Mouse (Mus musculus) cerebellum, adult 11-12 months (tissue): ENCODE data around the gene Gapt.
A peak's percentile ranks its signal among the peaks of the same experiment; 100 is the strongest.
"Not testable (repeated sequence)": the region's sequence is repeated elsewhere in the genome, so short reads cannot be mapped to it uniquely, and the experiment has no call there.

ENCODE experiments used
- DNase-seq: peaks from one replicate; pipeline ENCODE4 v3.0.0; 2022

Gene Gapt

DNA sequence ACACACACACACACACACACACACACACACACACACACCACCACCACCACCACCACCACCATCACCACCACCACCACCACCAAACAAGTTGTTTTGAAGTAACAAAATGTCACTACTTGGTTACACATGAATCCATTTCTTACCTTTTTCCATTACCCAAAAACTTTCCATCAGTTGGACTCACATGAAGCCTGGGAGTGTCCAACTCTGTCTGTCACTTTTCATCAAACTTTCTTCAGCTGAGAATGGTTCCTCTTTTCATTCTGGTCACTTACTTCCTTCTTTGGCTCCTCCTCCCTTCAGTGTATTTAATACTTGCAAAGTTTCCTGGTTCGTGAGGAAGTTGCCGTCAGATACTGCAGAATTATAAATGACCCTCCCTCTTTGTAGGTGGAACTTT lies at the start of gene Gapt:
Gene Gapt (minus strand): TSS at position 259 of the 400 bp plus-strand sequence.
- DNase-seq: no peak

DNA sequence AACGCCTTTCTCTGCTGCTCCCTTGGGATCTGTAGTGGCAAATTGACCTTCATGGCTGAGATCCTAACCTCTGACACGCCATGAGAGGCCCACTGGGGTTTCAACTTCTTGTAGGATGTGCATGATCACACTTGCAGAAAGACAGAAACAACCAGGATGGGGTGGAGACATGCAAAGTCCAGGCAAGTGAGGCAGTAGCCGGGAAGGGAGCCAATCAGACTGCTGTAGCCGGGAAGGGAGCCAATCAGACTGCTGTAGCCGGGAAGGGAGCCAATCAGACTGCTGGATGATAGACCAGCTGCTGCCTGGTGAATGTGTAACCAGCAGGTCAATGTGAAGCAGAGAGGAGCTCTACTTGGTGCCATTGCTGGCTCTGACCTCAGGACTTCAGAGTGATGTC lies 49.2 kb upstream of the Gapt start:
- no peak for DNase-seq

DNA sequence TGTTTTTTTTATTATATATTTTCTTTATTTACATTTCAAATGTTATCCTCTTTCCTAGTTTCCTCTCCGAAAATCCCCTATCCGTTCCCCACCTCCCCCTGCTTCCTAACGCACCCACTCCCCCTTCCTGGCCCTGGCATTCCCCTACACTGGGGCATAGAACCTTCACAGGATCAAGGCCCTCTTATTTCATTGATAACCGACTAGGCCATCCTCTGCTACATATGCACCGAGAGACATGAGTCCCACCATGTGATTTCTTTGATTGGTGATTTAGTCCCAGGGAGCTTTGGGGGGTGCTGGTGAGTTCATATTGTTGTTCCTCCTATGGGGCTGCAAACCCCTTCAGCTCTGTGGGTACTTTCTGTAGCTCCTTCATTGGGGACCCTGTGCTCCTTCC lies 47.7 kb upstream of the Gapt start:
- not testable (repeated sequence) for DNase-seq

DNA sequence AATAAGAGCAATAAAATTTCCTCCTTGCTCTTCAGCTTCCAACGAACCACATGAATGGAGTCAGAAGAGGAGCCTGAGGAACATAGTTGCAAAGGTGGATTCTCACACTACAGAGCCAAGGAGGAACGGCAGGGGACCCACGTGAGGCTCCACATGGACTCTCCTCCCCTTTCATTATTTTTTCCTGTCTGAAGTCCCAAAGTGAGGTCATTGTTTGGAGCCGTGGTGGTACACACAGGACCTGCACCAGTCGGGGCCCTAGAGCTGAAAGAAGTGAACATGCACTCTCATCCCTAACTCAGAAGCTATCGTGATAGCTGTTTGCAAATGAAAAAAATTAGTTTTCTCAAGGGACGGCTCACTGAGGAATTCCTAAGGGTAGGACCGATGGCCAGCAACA lies 47.1 kb upstream of the Gapt start:
- DNase-seq: no peak

DNA sequence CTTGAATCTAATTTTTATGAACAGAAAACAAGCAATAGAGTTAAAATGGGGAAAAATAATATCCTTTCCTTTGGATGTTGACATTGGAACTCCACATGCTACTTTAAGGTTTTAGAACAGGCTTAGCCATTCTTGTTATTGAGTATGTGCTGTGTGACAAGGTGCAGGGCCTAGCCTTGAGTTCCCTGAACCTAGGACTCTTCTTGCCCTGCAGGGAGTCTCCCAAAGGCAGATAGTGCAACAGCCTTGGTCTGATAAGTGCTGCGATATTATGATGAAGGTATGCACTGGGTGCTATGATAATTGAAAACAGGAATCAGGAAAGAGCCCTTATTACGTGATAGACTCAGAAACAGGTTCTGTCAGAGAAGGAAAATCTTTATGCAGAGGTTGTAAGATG lies 44.9 kb upstream of the Gapt start:
- DNase-seq: no peak

DNA sequence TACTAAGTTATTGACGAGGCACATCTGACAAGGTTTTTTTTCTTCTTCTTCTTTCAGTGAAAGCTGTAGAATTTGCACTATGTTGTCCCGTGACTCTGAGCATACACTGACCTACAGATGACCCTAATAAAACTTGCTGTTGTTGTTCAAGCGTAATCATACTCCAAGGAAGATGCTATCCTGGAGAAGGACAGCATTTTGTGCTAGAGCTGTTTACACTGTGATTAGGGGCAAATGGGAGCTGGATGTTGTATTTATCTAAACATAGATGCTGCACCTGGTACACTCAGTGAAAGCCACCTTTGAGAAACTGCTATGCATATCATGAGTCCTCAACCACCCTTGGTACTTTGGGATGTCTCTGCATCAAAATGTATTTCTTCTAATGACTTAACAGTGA lies 44.4 kb upstream of the Gapt start:
- no peak for DNase-seq

DNA sequence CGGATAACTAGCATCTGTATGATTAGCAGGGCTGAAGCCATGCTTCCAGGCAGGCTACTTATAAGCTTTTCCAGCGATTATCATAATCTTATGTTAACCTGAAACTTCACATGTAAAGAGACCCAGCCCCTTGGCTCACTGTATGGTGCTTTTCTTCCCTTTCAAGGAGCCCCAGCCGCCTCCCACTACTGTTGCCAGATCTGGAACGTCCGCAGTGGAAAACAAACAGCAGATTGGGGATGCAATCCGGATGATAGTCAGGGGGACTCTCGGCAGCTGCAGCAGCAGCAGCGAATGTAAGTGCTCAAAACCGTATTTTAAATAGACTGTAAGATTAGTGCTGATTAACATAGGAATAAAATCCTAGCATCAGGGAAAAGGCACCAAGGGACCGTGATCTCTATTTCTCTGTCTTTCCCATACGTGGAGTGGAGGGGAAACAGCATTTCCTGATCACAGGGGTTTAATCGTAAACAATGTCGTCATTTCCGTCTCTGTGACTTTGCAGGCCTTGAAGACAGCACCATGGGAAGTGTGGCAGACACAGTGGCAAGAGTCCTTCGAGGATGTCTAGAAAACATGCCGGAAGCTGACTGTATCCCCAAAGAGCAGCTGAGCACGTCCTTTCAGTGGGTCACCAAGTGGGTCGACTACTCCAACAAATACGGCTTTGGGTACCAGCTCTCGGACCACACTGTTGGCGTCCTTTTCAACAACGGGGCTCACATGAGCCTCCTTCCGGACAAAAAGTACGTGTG lies 41.7 kb upstream of the Gapt start:
- no peak for DNase-seq

DNA sequence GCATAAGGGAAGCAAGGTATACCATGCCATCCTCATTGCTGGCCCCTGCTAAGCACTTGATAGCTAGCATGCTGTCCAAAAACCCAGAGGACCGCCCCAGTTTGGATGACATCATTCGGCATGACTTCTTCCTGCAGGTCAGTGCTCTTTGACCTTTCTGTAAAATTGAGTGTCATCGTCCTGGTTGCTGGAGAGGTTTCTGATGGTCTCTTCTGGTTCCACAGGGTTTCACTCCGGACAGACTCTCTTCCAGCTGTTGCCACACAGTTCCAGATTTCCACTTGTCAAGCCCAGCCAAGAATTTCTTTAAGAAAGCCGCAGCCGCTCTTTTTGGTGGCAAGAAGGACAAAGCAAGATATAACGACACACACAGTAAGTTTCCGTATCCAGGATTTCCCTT lies 40.8 kb upstream of the Gapt start:
- no peak for DNase-seq

DNA sequence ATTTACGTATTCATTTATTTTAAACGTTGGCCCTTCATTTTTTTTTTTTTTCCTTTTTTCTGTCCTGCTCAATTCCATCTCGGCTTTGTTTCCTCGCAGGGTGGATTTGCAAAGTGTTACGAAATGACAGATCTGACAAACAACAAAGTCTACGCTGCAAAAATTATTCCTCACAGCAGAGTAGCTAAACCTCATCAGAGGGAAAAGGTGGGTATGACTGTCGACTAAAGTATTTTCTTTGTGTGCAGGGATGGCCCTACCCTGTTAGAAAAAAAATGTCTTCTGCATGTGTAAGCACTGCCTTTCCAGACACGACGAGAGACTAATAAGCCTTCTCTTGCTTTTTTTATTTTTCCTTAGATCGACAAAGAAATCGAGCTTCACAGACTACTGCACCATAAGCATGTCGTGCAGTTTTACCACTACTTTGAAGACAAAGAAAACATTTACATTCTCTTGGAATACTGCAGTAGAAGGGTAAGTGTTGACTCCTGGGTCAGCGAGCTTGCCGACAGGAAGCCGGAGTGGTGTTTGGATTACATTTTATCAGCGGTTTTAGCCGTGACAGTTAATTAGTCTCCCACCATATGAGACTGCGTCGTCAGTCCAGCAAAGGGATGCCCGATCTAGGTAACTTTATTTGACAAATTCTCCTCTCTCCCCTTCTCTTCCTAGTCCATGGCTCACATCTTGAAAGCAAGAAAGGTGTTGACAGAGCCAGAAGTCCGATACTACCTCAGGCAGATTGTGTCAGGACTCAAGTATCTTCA lies 39.1 kb upstream of the Gapt start:
- no peak for DNase-seq

DNA sequence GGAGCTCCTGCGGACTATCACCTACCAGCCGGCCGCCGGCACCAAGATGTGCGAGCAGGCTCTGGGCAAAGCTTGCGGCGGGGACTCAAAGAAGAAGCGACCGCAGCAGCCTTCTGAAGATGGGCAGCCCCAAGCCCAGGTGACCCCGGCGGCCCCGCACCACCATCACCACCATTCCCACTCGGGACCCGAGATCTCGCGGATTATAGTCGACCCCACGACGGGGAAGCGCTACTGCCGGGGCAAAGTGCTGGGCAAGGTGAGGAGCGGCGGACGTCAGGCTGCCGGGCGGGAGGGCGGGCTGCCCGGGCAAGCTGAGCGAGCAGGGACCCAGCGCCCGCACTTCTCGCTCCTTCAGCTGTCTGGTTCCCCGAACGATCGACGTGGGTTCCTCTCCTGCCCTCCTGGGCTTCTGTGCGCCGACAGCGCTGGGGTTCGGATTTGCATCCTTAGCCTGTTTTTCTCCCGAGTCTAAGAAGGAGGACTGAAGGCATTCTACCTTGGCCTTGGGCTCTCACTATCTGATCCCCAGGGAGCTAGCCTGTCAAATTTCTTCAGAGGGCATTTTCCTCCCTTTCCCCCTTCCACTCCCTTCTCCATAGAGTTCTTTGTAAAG lies 38.3 kb upstream of the Gapt start:
- DNase-seq: no peak

DNA sequence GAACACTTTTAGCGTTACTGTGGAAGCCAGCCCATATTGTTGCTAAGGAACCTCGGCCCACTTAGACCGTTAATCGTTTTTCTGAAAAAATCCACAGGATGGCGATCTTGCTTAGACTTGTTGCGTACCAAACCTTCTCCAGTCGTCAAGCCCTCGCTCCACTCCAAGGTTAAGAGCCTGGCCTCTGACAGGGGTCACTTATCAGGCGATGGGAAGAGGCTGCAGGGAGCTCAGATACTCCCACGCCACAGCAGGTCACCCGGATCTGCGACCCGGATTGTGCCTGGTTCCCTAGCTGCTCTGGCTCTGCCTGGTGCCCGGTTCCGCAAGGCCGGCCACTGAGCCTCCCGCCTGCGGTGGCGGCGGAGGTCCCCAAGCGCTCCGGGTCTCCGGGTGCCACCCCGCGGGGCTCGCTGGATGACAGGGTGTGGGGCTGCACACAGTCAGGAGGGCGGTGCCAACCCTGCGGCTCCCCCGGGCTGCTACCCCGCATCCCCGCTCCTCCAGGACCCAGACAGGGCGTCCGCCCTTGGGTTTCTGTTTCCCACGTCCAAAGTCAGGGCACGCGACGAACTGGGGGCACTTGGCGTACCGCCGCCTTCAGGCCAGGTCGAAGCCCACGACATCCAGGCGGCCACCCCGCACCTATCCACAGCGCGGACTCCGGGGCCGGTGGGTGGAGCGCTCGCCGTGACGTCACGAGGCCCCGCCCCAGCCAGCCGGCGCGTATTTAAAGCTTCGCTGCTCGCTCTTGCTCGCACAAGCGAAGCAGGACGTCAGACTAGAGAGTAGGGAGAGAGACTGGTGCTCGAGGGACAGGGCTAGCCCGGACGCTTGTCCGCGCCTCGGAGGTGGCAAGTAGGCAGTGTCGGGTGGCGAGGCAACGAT lies 37.5 kb upstream of the Gapt start, which contains the start of gene Plk2:
Gene Plk2 (plus strand): TSS at position 756 of the 888 bp plus-strand sequence.
- DNase-seq: peak; percentile 90

DNA sequence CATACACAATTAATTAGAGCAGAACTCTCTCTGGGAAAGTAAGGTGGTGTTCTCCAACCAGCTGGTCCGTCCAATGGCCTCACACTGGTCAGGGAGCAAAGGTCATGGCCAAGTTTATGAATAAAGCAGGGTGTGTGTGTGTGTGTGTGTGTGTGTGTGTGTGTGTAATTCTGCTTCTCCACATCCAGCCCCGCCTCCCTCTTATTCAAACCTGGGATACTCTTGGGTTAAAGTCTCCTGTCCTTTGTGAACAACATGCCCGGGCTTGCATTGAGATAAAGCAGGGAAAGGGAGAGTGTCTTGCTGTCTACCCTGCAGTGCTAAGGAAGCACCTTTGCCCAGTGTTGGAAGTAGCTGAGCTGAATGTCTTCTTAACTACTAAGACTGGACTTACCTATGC lies 35.6 kb upstream of the Gapt start:
- no peak for DNase-seq

DNA sequence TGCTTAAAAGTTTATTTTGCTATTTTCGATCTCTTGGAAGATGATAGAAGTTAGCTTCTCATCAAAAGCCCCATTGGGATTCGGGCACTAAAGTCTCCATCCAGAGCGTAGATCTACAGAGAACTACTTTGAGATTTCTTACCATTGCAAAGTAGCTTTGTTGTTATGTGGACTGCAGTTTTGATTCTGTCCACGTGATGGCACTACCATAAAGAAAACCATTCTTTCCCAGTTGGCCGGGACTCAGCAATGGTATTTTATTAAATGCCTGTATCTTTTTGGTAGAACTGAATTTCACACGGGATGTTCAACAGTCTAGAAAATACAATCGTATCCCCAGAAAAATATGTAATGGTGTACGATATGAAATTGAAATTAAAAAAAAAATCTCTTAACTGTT lies 35.2 kb upstream of the Gapt start:
- DNase-seq: no peak

DNA sequence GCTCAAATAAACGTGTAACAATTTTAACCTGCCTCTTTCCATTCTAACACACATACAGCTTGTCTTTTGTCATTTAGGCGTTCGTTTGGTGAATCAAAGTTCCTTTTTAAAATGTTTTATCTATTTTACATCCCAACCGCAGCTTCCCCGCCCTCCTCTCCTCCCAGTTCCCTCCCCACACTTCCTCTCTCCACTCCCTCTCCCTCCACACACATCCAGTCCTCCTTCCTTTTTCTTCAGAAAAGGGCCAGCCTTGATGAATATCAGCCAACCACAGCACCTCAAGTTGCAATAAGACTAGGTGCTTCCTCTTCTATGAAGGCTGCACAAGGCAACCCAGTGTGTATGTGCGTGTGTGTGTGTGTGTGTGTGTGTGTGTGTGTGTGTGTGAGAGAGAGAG lies 27.5 kb upstream of the Gapt start:
- no peak for DNase-seq

DNA sequence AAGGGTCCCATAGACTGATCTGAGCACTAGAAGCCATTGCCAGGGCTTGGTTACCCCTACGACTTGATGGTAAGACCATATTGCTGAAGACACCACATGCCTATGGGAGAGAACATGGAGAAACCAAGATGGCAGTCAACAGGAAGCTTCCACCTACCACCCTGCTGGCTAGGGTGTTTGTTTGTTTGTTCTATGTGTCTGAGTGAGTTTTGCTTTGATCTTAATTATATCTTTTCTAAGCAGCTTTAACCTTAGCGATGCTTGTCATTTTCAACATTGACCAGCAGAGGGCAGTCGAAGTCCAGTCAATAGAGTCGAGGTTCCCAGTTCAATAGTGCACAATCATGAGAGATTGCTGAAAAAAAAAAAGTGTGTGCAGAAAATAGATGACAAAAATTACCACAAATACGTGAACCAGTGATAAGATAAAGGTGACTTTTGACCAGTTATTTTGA lies 25.5 kb upstream of the Gapt start:
- DNase-seq: no peak

DNA sequence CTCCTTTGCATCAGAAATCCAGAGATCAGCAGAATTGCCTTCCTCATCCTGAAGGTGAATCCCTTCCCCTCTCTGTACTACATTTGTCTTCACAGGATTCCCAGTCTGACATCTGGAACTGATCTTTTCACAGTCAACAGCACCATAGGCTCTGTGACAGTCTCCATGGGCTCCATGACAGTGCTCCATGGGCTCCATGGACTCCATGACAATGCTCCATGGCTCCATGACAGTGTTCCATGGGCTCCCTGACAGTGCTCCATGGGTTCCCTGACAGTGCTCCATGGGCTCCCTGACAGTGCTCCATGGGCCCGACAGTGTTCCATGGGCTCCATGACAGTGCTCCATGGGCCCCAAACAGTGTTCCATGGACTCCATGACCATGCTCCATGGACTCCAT lies 12.7 kb upstream of the Gapt start:
- no peak for DNase-seq

DNA sequence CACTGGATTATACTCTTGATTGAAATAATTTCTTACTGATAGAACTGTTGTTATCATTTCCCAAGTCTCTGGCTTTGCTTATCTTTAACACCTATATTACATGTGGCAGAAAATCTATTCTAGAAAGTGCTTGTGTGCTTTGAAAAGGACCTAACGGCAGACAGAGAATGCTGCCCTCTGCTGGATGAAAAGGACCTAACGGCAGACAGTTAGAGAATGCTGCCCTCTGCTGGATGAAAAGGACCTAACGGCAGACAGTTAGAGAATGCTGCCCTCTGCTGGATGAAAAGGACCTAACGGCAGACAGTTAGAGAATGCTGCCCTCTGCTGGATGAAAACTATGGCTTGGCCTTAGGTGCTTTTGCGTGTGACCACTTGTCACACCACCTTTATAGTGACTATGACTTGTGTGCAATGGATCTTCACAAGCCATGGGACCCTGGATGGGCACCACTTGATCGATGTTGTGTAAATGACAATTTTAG lies 11.6 kb upstream of the Gapt start:
- peak; percentile 63 for DNase-seq

DNA sequence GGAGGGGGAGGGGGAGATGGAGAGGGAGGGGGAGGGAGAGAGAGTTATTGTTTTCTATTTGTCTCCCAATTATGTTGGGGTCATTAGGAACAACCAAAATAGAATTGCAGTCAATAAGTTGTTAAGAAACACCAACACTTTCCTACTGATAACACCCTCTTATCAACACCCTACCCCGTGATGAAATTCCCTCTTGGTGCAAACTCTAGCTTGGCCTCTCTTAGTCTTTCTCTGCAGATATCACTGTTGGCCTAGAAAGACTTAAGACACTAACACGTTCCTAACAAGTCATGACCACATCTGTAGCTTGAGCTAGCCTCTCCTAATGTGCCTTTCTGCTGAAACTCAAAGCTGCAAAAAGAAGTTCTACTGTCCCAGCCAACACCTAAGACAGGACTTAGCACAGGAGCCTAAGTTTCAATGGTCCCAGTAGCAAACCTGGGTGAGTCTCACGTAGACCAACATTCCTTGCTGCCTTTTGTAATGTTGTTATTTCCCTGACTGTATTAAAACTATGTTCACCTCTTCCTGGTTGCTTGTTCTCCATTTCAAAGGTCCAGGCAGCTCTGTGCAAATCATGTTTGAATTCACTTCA lies 11.1 kb upstream of the Gapt start:
- DNase-seq: no peak

DNA sequence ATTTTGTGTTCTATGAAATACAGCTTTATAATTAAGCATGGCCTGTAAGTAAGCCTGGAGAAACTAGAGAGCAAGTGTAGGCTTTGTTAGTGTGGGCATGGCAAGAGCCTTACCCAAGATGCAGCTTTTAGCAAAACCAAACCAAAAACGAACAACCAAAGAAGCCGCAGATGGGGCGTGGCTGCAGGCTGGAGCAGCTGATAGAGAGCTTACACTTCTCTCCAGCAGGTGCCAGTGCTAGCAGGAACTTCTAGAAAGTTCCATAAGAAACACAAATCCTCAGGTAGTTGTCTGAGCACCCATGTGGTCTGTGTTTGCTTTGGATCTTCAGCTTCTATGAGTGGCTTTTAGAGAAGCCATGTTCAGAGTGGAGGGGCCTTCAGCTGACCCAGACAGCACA lies 9.5 kb upstream of the Gapt start:
- no peak for DNase-seq

DNA sequence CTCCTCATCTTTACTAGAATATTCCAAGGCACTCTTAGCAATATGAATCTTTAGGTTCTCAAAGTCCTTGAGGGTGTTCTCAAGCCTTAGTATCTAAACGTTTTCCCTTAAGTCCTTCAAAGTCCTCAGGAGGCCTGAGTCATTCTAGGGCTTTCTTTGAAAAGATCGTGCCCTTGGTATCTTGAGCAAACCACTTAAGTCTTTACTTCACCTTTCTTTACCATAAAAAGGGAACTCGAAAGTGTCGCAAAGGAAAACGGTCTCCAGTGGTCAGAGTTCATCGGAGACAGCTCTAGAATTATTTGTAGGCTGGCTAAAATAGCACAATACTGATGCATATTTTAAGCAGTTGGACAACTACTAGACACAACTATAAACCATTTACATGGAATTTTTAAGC lies 6.7 kb upstream of the Gapt start:
- DNase-seq: no peak

DNA sequence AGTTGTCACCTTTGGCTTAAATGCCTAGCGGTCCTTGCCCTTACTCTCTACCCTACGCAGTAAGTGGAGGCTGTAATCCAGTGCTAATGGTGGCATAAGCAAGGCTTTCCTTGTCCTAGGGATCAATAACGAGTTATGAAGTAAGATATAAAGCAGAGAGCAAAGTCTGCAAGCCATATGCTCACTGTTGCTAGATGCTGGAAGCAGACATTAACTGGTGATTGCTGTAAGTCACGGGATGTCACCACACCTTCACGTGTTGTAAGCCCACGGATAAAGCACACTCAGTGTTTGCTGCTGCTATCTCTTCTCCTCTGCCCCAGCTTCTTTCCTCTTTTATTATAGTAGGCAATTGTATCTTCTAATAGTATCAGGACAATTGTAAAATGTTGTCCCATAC lies 5.9 kb downstream of the Gapt start:
- no peak for DNase-seq

DNA sequence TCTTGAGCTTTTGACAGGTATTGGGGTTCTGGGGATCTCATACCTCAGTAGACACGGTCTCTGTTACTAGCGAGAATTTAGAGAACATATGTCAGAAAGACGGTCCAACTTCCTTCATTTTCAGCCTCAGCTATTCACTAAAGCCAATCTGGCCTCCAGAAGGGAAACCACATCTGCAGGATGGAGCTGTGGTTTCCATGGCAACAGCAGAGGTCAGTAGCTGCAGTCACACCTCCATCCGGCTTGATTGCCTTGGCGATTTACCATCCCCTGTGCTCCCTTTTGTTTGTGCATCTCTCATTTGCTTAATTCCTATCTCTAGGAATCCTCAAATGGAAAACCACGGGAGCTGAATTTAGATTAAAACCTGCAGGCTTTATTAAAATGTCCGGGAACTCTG lies 10.3 kb downstream of the Gapt start:
- DNase-seq: no peak
